Mouse (Mus musculus): Measurements from ENCODE around the gene Tcap. TPM values are rescaled to one million over a fixed set of nuclear protein-coding genes. Genes with fewer than 3 reads are reported as not detected.

Tcap gene
- polyA plus RNA-seq, 1 experiment from 2014 or later: 0.23 TPM

DNA sequence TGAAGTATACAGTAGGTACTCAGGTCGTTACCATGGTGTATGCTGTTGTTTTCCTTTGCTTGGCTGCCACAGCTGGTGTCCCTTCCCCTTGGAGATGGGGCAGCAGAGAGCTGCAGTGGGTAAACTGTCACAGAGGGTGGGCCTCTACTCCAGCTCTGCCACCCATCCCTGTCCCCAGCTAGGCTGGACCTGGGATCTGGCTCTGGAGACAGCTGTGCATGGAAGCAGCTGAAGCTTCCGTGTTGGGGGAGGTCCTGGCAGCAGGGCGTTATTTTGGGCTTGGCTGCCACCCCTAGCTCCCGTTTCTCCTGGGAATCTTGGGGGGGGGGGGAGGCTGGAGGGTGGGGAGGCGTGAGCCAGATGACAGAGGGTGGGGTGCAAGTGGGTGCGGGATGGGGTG, 34.7 kb downstream of the Tcap start:
- Histone ChIP-seq H3K9ac (no peak overlapping the region), H3K27me3 (replicated peaks) (no peaks in the 10 kb centered on the region), H3K4me3 (replicated peaks) (no peak overlapping the region), H3K36me3 (peaks cover 9% of the 10 kb centered on the region; the same call in 1 of the 2 replicates), H3K4me1 (peaks cover 35% of the 10 kb centered on the region), H3K9me3 (no peaks in the 10 kb centered on the region), H3K4me2 (no peak overlapping the region), H3K27ac (peak overlapping the region; percentile 81)
- 57% methylated on average over 6 of the region's 6 CpGs for WGBS
- no peak for ATAC-seq (ENCODE audit: insufficient read depth, low FRiP score, low read depth)

GRCm38 (mm10) chr11:98418939-98419547, 35.4 kb downstream of the Tcap start:
- peak; percentile 47 for ATAC-seq (ENCODE audit: insufficient read depth, low FRiP score, low read depth)

DNA sequence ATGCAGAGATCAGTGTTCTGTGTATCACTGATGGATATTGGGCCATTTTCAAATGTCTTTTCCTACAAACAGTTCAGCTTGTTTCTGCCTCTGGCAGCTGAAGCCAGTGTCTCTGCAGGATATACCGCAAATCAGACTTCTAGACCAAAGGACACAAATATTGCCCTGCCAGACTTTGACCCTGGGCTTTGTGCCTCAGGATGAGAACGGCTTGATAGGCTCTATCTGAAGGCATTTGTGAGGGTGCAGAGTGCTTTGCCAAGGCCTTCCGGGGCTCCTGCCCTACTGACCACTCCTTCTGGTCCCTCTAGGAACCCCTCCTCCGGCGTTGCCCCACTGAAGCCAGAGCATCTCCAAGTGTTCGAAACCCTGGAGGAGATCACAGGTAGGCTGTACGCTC, 43.0 kb downstream of the Tcap start:
- H3K9me3 ChIP-seq: no peaks in the 10 kb centered on the region
- no peak overlapping the region for H3K27ac ChIP-seq
- ATAC-seq (ENCODE audit: insufficient read depth, low FRiP score, low read depth): no peak
- 91% methylated on average over 7 of the region's 7 CpGs for WGBS
- H3K27me3 ChIP-seq (replicated peaks): no peaks in the 10 kb centered on the region
- H3K36me3 ChIP-seq: peaks cover 54% of the 10 kb centered on the region
- H3K4me1 ChIP-seq: no peaks in the 10 kb centered on the region
- no peak overlapping the region for H3K9ac ChIP-seq
- no peak overlapping the region for H3K4me3 ChIP-seq (replicated peaks)
- H3K4me2 ChIP-seq: no peak overlapping the region

More at GRCm38 (mm10) chr11:98418939-98419547, 35.4 kb downstream of the Tcap start:
- Histone ChIP-seq H3K4me1 (peaks cover 29% of the 10 kb centered on the region), H3K36me3 (peaks cover 9% of the 10 kb centered on the region; the same call in 1 of the 2 replicates), H3K4me2 (no peak overlapping the region), H3K27ac (peak overlapping the region; percentile 81), H3K9ac (no peak overlapping the region), H3K4me3 (replicated peaks) (no peak overlapping the region), H3K9me3 (no peaks in the 10 kb centered on the region), H3K27me3 (replicated peaks) (no peaks in the 10 kb centered on the region)
- WGBS: 69% methylated on average over 10 of the region's 10 CpGs

DNA sequence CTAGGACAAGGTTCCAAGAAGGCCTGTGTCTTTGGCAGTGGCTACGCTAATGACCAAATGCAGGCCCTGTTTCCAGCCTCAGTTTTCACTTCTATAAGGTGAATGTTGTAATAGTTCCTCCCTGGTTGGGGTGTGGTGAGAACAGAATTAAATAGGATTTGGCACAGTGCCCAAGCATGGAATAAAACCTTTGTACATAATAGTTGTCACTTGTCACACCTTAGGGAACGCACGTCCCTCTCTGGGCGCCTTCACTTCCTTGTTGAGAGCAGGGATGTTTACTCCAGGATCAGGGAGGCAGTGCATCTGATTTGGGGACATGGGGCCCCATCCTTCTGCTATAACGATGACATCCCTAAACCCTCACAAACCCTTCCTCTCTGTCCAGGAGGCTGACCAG, 44.8 kb downstream of the Tcap start:
- ATAC-seq (ENCODE audit: insufficient read depth, low FRiP score, low read depth): peak; percentile 53
- Histone ChIP-seq H3K36me3 (peaks cover 50% of the 10 kb centered on the region), H3K27me3 (replicated peaks) (no peaks in the 10 kb centered on the region), H3K4me1 (no peaks in the 10 kb centered on the region), H3K4me2 (no peak overlapping the region), H3K9ac (no peak overlapping the region), H3K9me3 (no peaks in the 10 kb centered on the region), H3K27ac (peak overlapping the region; percentile 75), H3K4me3 (replicated peaks) (no peak overlapping the region)
- 68% methylated on average over 5 of the region's 5 CpGs for WGBS

DNA sequence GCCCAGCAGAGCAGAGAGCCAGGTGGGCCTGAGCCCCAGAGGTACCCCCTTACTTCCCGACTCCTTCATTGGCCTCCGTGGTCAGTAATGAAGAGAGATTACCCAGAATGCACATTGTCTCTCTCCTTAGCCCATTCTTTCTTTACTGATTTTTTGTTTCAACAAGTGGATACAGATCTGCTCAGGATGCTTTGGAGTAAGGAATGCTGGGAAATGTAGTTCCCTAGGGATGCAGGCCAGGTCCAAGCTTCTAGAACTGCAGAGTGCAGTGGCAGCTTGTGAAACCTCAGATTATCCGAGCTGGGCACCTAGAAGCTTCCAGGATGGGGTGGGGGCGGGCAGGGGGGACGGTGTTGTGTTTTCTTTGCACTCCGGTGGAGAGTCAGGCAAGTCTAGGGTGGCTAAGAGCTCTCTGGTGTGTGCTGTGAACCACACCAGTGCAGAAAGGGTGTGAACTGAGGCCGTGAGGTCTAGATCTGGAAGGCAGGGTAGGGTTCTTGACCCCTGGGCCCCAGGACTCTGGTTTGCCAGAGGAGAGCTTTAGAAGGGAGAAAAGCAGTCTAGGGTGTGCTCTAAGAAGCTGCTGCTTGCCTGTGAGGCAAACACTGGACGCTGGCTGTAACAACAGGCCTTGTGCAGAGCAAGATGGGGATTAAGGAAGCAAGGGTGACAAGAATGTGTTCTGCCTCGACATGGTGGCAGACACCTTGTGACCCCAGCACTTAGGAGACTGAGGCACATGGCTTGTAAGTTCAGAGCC, 48.3 kb downstream of the Tcap start:
- Histone ChIP-seq H3K4me3 (replicated peaks) (no peak overlapping the region), H3K27me3 (replicated peaks) (no peaks in the 10 kb centered on the region), H3K4me2 (no peak overlapping the region), H3K9me3 (no peaks in the 10 kb centered on the region), H3K27ac (no peak overlapping the region), H3K4me1 (no peaks in the 10 kb centered on the region), H3K9ac (no peak overlapping the region), H3K36me3 (peaks cover 59% of the 10 kb centered on the region)
- no peak for ATAC-seq (ENCODE audit: insufficient read depth, low FRiP score, low read depth)
- WGBS: 83% methylated on average over 9 of the region's 9 CpGs

Other genes with a start within 250 kb of the Tcap start
- 15.9 and 17.3 TPM in 2 replicates for gene Fbxl20, start 233.4 kb upstream of the Tcap start, polyA plus RNA-seq (2015; fragmentation: Nextera tagmentation; extraction: Ambion mirVana)
- gene Med1, start 190.5 kb upstream of the Tcap start, polyA plus RNA-seq (2015; fragmentation: Nextera tagmentation; extraction: Ambion mirVana): 54.5 and 57.4 TPM in 2 replicates
- gene Cdk12, start 180.8 kb upstream of the Tcap start, polyA plus RNA-seq (2015; fragmentation: Nextera tagmentation; extraction: Ambion mirVana): 9.4 and 9.7 TPM in 2 replicates
- 0.09 and 0.18 TPM in 2 replicates for gene Neurod2, start 54.2 kb upstream of the Tcap start, polyA plus RNA-seq (2015; fragmentation: Nextera tagmentation; extraction: Ambion mirVana)
- gene Ppp1r1b, start 35.4 kb upstream of the Tcap start, polyA plus RNA-seq (2015; fragmentation: Nextera tagmentation; extraction: Ambion mirVana): 20.2 and 21.5 TPM in 2 replicates
- gene Stard3, start 25.4 kb upstream of the Tcap start, polyA plus RNA-seq (2015; fragmentation: Nextera tagmentation; extraction: Ambion mirVana): 41.1 and 46.4 TPM in 2 replicates
- gene Pnmt, start 2.6 kb downstream of the Tcap start, polyA plus RNA-seq (2015; fragmentation: Nextera tagmentation; extraction: Ambion mirVana): 0.22 TPM in 1 of 2 replicates, not detected in the other
- gene Pgap3, start 16.7 kb downstream of the Tcap start, polyA plus RNA-seq (2015; fragmentation: Nextera tagmentation; extraction: Ambion mirVana): 13.0 and 15.7 TPM in 2 replicates
- gene Erbb2, start 28.7 kb downstream of the Tcap start, polyA plus RNA-seq (2015; fragmentation: Nextera tagmentation; extraction: Ambion mirVana): 40.6 and 42.4 TPM in 2 replicates
- 137 and 142 TPM in 2 replicates for gene Mien1, start 55.2 kb downstream of the Tcap start, polyA plus RNA-seq (2015; fragmentation: Nextera tagmentation; extraction: Ambion mirVana)
- 44.7 and 56.1 TPM in 2 replicates for gene Grb7, start 62.6 kb downstream of the Tcap start, polyA plus RNA-seq (2015; fragmentation: Nextera tagmentation; extraction: Ambion mirVana)
- gene Ikzf3, start 162.2 kb downstream of the Tcap start, polyA plus RNA-seq (2015; fragmentation: Nextera tagmentation; extraction: Ambion mirVana): 0.50 and 0.69 TPM in 2 replicates
- gene Zpbp2, start 167.3 kb downstream of the Tcap start, polyA plus RNA-seq (2015; fragmentation: Nextera tagmentation; extraction: Ambion mirVana): 0.31 and 0.40 TPM in 2 replicates
- gene Ormdl3, start 203.6 kb downstream of the Tcap start, polyA plus RNA-seq (2015; fragmentation: Nextera tagmentation; extraction: Ambion mirVana): 55.6 and 61.8 TPM in 2 replicates
- not detected in 2 replicates for gene Lrrc3c, start 214.5 kb downstream of the Tcap start, polyA plus RNA-seq (2015; fragmentation: Nextera tagmentation; extraction: Ambion mirVana)
- gene Gm12355, start 241.8 kb downstream of the Tcap start, polyA plus RNA-seq (2015; fragmentation: Nextera tagmentation; extraction: Ambion mirVana): 1.1 and 5.0 TPM in 2 replicates
- gene Gsdma3, start 242.5 kb downstream of the Tcap start, polyA plus RNA-seq (2015; fragmentation: Nextera tagmentation; extraction: Ambion mirVana): not detected in 2 replicates